Mouse (Mus musculus) embryonic facial prominence, embryonic 12.5 days (tissue): Measurements from ENCODE around the gene Ccdc186. TPM values are rescaled to one million over a fixed set of nuclear protein-coding genes. Genes with fewer than 3 reads are reported as not detected.

Experiments used
- ATAC-seq: fragments of 200-750 bp; cut with Nextera tagmentation; 2 replicates; pipeline ENCODE4 v1.8.0; 2017; ENCODE audit not compliant: insufficient number of reproducible peaks, insufficient read depth, low FRiP score, low TSS enrichment
- H3K27ac ChIP-seq: fragments of 300-500 bp; sonication (generic); 2 replicates; pipeline ENCODE4 v1.5.1; 2016; ENCODE audit warnings: mild to moderate bottlenecking
- H3K27me3 ChIP-seq: fragments of 300-500 bp; sonication (generic); 2 replicates; pipeline ENCODE4 v1.6.1; 2016; ENCODE audit warnings: mild to moderate bottlenecking, moderate library complexity
- H3K36me3 ChIP-seq: fragments of 300-500 bp; sonication (generic); 2 replicates; pipeline ENCODE4 v1.6.1; 2016; ENCODE audit warnings: mild to moderate bottlenecking
- H3K4me1 ChIP-seq: fragments of 300-500 bp; sonication (generic); 2 replicates; pipeline ENCODE4 v1.6.1; 2016
- H3K4me2 ChIP-seq: fragments of 300-500 bp; sonication (generic); replicated peaks from 2 replicates; pipeline ENCODE4 v1.6.1; 2016; ENCODE audit warnings: mild to moderate bottlenecking, moderate library complexity
- H3K4me3 ChIP-seq: fragments of 300-500 bp; sonication (generic); 2 replicates; pipeline ENCODE4 v1.5.1; 2016; ENCODE audit warnings: mild to moderate bottlenecking
- H3K9ac ChIP-seq: fragments of 300-500 bp; sonication (generic); 2 replicates; pipeline ENCODE4 v1.6.1; 2016; ENCODE audit warnings: mild to moderate bottlenecking, moderate library complexity
- H3K9me3 ChIP-seq: fragments of 300-500 bp; sonication (generic); 2 replicates; pipeline ENCODE4 v1.6.1; 2016; ENCODE audit warnings: mild to moderate bottlenecking, moderate library complexity
- WGBS: fragments of 180-500 bp; shearing (Covaris S2); methylation state at CpG from one replicate; pipeline ENCODE4 v1.1.7; 2016; 5-methylcytosine and 5-hydroxymethylcytosine counted together
- polyA plus RNA-seq: library from polyadenylated mRNA; unstranded; fragments of >200 nt; fragmentation: Nextera tagmentation; extraction: Ambion mirVana; gene quantifications from 2 replicates; pipeline ENCODE4 v1.2.1, GENCODE M21; 2016

Ccdc186 gene
- polyA plus RNA-seq: 23.9 TPM in 2 replicates

DNA sequence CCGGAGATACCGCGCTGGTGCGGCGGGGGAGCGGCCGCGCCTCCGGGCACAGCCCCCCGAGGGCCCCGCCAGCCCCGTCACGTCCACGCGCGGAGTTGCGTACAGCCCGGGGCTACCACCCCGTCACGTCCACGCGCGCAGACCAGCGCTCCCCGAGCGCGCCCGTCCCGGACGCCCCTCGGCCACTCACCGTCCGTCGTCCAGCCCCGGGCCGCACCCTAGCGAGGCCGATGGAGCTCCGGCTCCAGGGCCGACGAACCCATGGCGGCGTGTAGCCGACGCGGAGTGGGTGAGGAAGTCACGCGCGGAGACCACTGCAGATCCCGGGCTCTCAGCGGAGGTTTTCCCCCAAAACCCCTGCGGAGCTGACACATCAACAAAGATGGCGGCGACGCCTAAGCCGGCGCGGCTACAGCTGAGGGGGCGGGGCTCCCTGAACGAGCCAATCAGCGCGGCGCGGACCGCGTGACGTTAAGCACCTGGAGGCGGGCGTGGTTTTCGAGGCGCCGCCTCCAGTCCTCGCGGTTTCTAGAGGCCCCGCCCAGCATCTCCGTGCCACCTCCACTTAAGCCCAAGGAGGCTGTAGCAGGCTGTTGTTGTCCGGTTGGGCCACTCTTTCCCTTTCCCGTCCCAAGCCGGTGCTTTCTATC, at the start of gene Ccdc186:
Gene Ccdc186, minus strand, starts transcription at position 393 of the 650 bp plus-strand sequence.
- Histone ChIP-seq H3K9ac (peak within 1 kb of the TSS; percentile 92), H3K27ac (peak within 1 kb of the TSS; percentile 87), H3K4me3 (peak within 1 kb of the TSS; percentile 98), H3K9me3 (no peaks in the 10 kb centered on the region), H3K27me3 (peaks cover 3% of the 10 kb centered on the region; the same call in 1 of the 2 replicates), H3K36me3 (no peaks in the 10 kb centered on the region), H3K4me1 (peaks cover 34% of the 10 kb centered on the region), H3K4me2 (peak within 1 kb of the TSS; percentile 64)
- ATAC-seq: peak; percentile 86
- under 1% methylated on average over 79 of the region's 79 CpGs for WGBS

DNA sequence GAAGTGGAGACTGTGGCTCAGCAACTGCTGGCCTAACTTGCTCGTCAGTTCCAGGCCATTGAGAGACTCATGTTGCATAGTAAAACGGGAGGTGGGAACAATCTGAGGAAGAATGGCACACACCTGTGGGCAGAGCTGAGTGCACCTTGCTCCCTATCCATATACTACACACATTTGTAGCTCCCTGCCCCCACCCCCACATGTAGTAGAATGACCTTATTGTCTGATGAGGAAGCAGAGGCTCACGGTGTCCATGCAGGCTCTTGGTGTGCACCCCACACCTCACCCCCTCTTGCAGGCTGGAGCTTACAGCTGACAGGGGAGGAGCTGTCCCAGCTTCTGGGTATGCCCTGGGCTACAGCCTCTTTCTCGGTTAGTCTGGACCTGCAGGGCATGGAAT, 45.7 kb upstream of the Ccdc186 start:
- Histone ChIP-seq H3K36me3 (no peaks in the 10 kb centered on the region), H3K9me3 (no peaks in the 10 kb centered on the region), H3K9ac (no peak overlapping the region), H3K4me3 (no peak overlapping the region), H3K4me1 (no peaks in the 10 kb centered on the region), H3K27me3 (peaks cover 16% of the 10 kb centered on the region), H3K27ac (no peak overlapping the region), H3K4me2 (no peak overlapping the region)
- no peak for ATAC-seq
- 62% methylated on average over 4 of the region's 4 CpGs for WGBS

DNA sequence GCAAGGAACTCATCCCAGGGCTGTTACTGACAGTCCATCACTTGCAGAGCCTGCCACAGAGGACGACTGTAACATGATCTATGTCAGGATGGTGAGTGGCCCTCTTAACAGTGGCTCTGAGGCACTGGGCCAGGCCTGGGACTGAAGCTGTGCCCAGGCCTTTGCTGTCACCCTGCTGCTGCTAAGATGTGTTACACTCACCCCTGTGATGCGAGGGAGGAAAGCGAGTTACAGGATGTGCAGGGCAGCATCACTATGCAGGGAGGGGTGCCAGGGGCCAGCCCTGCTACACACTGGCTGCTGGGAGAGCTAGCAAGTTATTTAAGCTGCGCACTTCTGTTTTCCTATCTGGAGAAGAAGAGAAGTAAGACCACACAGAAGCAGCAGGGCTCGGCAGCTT, 34.5 kb upstream of the Ccdc186 start:
- H3K4me3 ChIP-seq: no peak overlapping the region
- no peak for ATAC-seq
- H3K9me3 ChIP-seq: no peaks in the 10 kb centered on the region
- no peaks in the 10 kb centered on the region for H3K36me3 ChIP-seq
- H3K9ac ChIP-seq: no peak overlapping the region
- no peak overlapping the region for H3K4me2 ChIP-seq
- H3K4me1 ChIP-seq: peaks cover 18% of the 10 kb centered on the region; the same call in 1 of the 2 replicates
- 36% methylated on average over 5 of the region's 5 CpGs for WGBS
- H3K27me3 ChIP-seq: no peaks in the 10 kb centered on the region
- H3K27ac ChIP-seq: no peak overlapping the region

DNA sequence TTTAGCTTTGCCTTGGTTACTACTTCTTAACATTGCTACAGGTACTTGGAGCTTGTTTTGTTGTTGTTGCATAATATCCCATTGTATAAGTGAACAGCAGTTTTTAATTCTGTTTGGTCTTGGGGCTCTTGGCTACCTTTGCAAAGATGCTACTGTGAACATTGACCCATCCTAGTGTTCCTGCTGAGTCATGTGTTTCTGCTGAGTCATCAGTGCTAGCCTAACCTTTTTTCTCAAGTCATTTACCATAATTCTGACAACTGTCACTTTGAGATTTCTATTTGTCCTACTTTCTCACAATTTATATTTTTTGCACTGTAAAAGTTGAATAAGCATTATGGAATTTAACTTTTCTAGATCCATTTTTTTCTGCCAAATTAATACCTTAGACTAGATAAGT, 30.6 kb upstream of the Ccdc186 start:
- Histone ChIP-seq H3K9ac (no peak overlapping the region), H3K4me3 (no peak overlapping the region), H3K9me3 (no peaks in the 10 kb centered on the region), H3K27ac (no peak overlapping the region), H3K27me3 (no peaks in the 10 kb centered on the region), H3K4me1 (peaks cover 10% of the 10 kb centered on the region; the same call in 1 of the 2 replicates), H3K4me2 (no peak overlapping the region), H3K36me3 (no peaks in the 10 kb centered on the region)
- ATAC-seq: no peak

DNA sequence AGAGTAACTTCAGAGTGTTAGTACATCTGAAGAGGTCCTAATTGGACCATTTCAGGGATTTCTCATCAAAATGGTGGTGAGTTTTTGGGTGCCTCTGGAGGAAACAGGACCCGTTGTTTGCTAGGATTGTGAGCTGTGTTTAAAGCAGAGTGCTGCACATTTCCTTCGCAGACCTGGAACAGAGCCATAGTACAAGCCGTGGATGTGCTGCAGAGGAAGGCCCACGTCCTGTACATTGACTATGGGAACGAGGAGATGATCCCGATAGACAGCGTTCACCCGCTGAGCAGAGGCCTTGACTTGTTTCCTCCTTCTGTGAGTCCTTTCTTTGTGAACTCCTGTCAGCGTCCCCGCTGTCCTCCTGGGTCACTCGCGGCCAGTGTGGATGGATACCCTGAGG, 21.0 kb upstream of the Ccdc186 start:
- ATAC-seq: no peak
- H3K4me1 ChIP-seq: peaks cover 8% of the 10 kb centered on the region; the same call in 1 of the 2 replicates
- no peaks in the 10 kb centered on the region for H3K27me3 ChIP-seq
- no peak overlapping the region for H3K27ac ChIP-seq
- WGBS: 80% methylated on average over 12 of the region's 12 CpGs
- no peaks in the 10 kb centered on the region for H3K36me3 ChIP-seq
- H3K9ac ChIP-seq: no peak overlapping the region
- H3K4me3 ChIP-seq: no peak overlapping the region
- no peak overlapping the region for H3K4me2 ChIP-seq
- no peaks in the 10 kb centered on the region for H3K9me3 ChIP-seq

DNA sequence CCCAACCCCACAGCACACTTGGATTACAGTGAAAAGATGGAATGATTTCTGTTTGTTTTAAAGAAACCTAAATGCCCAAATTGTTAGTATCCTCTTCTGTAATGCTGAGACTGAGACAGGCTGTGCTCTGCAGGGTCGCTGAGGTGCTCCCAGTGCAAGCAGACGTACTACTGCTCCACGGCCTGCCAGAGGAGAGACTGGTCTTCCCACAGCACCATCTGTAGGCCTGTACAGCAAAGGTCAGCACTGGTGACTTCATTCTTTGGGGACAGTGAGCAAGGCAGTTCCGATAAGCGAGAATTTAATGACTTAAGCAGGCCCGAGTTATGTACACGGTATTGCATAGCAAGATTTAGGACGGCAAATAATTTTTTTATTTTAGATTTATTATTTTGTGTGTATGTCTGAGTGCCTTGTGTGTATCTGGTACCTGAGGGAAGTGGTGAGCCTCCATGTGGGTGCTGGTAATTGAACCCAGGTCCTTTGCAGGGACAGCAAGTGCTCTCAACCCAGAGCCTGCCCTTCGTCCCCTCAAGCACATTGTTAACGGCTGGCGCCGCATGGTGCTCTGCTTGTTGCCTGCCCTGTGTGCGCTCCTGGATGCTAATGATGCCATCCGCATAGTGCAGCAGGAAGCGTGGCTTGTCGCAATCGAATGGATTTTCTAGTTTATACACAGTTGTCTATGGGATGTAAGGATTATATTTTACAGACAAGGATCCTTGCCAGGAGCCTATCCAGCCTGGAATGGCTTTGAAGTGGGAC, 17.1 kb upstream of the Ccdc186 start:
- WGBS: 69% methylated on average over 17 of the region's 17 CpGs
- Histone ChIP-seq H3K4me3 (no peak overlapping the region), H3K9ac (no peak overlapping the region), H3K9me3 (no peaks in the 10 kb centered on the region), H3K27me3 (no peaks in the 10 kb centered on the region), H3K27ac (peak overlapping the region; percentile 47; the same call in 1 of the 2 replicates), H3K4me1 (peaks cover 8% of the 10 kb centered on the region; the same call in 1 of the 2 replicates), H3K4me2 (no peak overlapping the region; the same call in 1 of the 2 replicates), H3K36me3 (no peaks in the 10 kb centered on the region)
- no peak for ATAC-seq

DNA sequence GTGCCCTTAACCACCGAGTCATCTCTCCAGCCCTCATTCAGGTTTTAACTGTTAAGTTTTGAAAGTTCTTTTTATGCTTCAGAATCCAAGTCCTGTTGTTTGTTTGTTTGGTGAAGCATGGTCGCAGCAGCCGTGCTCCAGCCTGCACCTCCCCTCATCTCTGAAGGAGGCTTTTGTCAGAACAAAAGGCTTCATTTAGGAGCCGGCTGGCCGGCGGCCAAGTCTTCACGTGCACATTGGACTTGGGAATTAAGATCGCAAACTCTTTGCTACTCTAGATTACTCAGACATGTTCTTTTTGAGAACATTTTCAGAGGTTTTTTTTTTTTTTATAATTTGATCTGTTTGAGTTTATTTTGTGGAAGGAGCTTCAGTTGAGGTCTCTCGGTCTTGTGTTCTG, 13.3 kb upstream of the Ccdc186 start:
- no peak for ATAC-seq
- no peak overlapping the region for H3K4me3 ChIP-seq
- no peak overlapping the region for H3K4me2 ChIP-seq
- H3K36me3 ChIP-seq: no peaks in the 10 kb centered on the region
- H3K9me3 ChIP-seq: no peaks in the 10 kb centered on the region
- H3K9ac ChIP-seq: no peak overlapping the region
- no peaks in the 10 kb centered on the region for H3K27me3 ChIP-seq
- 0 out of 2 replicates have a peak overlapping the region, but pooled peaks have one; percentile 19 for H3K27ac ChIP-seq
- WGBS: 46% methylated on average over 9 of the region's 9 CpGs
- H3K4me1 ChIP-seq: peaks cover 8% of the 10 kb centered on the region; the same call in 1 of the 2 replicates

DNA sequence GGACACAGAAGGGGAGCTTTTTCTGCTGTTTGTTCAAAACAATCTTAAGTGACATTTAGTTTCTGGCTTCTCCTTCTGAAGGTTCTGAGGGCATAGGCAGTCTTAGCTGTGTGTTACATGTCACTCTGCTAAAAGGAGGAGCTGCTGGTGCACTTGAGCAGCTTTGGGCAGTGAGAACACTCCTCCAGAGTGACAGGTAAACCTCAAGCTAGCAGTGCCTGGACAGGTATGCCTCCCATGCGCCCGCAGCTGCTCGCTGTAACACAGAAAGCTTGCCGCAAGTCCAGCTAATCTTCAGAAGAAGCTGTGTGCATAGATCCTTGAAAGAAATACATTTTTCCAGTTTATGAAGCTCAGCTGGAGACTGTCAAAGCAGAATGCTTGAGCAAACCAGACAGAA, 8.2 kb upstream of the Ccdc186 start:
- Histone ChIP-seq H3K4me2 (no peak overlapping the region), H3K9ac (no peak overlapping the region), H3K4me1 (no peaks in the 10 kb centered on the region), H3K9me3 (no peaks in the 10 kb centered on the region), H3K4me3 (no peak overlapping the region), H3K36me3 (no peaks in the 10 kb centered on the region), H3K27ac (no peak overlapping the region), H3K27me3 (peaks cover 3% of the 10 kb centered on the region; the same call in 1 of the 2 replicates)
- ATAC-seq: no peak
- WGBS: 82% methylated on average over 4 of the region's 4 CpGs

DNA sequence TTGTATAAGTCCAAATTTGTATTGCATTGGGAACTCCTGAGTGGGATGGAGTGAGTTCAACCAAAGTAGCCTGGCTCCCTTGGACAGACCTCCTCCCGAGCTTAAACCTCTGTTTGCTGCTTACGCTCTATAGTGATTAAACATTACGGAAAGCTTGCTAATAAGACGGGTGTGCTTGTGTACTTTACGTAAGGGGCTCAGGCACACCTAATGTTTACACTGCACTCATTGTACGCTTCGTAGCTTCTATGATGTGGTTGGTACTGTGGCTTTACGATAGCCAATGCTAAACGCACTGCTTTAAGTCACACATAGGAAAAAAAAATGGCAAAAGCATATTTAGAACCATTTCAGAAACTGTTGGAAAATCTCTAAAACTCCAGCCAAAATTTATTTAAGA, 7.3 kb upstream of the Ccdc186 start:
- Histone ChIP-seq H3K27ac (no peak overlapping the region), H3K4me2 (no peak overlapping the region), H3K4me3 (no peak overlapping the region), H3K36me3 (no peaks in the 10 kb centered on the region), H3K27me3 (peaks cover 3% of the 10 kb centered on the region; the same call in 1 of the 2 replicates), H3K9me3 (no peaks in the 10 kb centered on the region), H3K9ac (no peak overlapping the region), H3K4me1 (no peaks in the 10 kb centered on the region)
- ATAC-seq: no peak
- 91% methylated on average over 9 of the region's 9 CpGs for WGBS

DNA sequence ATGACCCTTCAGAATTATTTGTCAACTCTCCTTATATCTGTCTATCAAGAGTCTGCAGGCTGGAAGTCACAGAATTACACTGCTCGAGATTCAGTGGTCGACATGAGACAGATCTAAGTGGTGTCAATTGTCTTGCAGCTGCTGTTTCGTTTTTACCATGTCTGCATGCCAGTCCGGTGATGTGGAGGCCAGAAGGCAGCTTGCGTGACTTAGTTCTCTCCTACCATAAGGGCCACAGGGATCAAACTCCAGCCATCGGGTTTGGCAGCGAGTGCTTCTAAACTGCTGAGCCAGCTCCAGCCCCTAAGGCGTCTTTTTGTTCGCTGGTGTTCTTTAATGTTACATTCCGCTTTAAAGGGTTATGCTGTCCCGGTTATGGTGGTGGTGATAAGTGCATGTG, 6.3 kb upstream of the Ccdc186 start:
- no peak for ATAC-seq
- Histone ChIP-seq H3K27me3 (peaks cover 3% of the 10 kb centered on the region; the same call in 1 of the 2 replicates), H3K36me3 (no peaks in the 10 kb centered on the region), H3K9me3 (no peaks in the 10 kb centered on the region), H3K27ac (no peak overlapping the region), H3K9ac (no peak overlapping the region), H3K4me3 (no peak overlapping the region), H3K4me2 (no peak overlapping the region), H3K4me1 (no peaks in the 10 kb centered on the region)
- WGBS: 74% methylated on average over 11 of the region's 11 CpGs

DNA sequence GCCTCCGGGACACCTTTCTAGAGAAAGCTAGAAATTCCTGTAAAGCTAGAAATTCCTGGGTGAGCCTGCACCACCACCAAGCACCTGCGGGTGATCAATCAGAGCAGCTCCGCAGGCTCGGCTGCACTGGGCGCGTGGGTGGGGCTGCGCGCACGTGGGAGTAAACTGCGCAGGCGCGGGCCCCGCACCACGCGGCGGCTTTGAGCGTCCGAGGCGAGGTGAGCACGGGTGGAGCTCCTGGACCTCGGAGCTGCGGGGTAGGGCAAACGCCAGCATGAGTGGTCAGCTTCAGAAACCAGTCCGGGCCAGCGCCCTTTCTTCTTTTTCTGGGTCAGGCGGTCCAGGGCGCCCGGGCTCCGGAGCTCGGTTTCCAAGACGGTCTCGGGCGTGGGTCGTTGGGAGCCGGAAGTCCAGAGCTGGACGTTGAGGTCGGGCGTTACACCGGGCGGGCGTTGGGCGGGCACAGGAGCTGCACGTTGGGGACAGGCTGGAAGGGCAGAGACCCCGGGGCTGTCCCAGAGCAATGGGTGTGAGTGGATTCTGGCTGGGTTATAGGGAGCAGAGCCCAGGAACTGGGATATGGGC, 4.1 kb upstream of the Ccdc186 start, which contains the start of gene Tdrd1:
Gene Tdrd1, plus strand, starts transcription at position 163 of the 585 bp plus-strand sequence.
- H3K4me1 ChIP-seq: peaks cover 2% of the 10 kb centered on the region; the same call in 1 of the 2 replicates
- no peaks in the 10 kb centered on the region for H3K36me3 ChIP-seq
- H3K9ac ChIP-seq: no peak within 1 kb of the TSS
- H3K27ac ChIP-seq: no peak within 1 kb of the TSS
- H3K4me3 ChIP-seq: no peak within 1 kb of the TSS
- 57% methylated on average over 44 of the region's 44 CpGs for WGBS
- no peaks in the 10 kb centered on the region for H3K9me3 ChIP-seq
- H3K4me2 ChIP-seq: peak within 1 kb of the TSS; percentile 34
- H3K27me3 ChIP-seq: peaks cover 3% of the 10 kb centered on the region; the same call in 1 of the 2 replicates
- no peak for ATAC-seq
